Mouse (Mus musculus) monocyte, adult 2 months (primary cell): ENCODE measurements around the gene Spast.
"Not testable (repeated sequence)": the region's sequence is repeated elsewhere in the genome, so short reads cannot be mapped to it uniquely, and the experiment has no call there.

Experiments
- DNase-seq, 2 experiments: peaks; one replicate each; pipeline ENCODE4 v3.0.0; 2022; ENCODE audit warnings: low spot score in 2 of 2, low read depth in 1 of 2

The Spast gene

DNA sequence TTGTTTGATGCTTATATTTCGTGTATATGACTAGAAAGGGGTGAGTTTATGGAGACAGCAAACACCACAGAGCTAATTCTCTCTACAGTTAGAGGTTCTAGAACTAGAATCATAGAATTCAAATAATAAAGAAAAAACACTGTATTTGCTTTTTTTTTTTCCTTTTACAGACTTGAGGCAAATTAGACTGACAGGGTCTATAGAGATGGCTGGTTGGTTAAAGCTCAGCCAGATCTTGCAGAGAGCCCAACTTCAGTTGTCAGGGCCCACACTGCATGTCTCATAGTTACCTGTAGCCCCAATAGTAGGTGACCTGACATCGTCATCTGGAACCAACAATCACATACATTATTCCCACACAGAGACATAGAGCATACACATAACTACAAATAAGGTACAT is 14.9 kb upstream of the Spast start, which contains the start of gene Dpy30:
Gene Dpy30, minus strand, starts transcription at position 101 of the 400 bp plus-strand sequence.
- DNase-seq, result no peak

DNA sequence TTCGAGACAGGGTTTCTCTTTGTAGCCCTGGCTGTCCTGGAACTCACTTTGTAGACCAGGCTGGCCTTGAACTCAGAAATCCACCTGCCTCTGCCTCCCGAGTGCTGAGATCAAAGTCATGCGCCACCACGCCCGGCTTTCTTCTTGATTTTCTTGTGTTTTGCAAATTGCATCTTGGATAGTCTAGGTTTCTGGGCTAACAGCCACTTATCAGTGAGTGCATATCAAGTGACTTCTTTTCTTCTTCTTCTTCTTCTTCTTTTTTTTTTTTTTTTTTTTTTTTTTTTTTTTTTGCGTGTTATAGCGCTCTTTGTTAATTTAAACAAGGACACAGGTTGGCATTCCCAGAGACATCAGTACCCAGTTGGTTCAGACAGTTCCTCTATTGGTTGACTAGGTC is 11.6 kb upstream of the Spast start:
- not testable (repeated sequence) for DNase-seq

DNA sequence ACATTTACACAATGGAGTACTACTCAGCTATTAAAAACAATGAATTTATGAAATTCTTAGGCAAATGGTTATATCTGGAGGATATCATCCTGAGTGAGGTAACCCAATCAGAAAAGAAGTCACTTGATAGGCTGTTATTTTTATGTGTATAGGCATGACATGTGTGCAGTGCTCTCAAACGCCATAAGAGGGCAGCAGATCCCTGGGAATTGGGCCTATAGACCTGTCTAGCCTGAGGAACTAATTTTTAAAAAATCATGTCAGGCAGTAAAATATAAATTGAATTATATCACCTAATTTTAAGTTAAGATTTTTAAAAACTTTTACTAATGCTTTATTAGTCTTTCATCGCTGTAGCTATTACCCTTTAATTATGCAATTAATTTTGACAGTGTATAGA is 10.6 kb upstream of the Spast start:
- DNase-seq, result peak in 1 of 2 experiments; percentile 40

DNA sequence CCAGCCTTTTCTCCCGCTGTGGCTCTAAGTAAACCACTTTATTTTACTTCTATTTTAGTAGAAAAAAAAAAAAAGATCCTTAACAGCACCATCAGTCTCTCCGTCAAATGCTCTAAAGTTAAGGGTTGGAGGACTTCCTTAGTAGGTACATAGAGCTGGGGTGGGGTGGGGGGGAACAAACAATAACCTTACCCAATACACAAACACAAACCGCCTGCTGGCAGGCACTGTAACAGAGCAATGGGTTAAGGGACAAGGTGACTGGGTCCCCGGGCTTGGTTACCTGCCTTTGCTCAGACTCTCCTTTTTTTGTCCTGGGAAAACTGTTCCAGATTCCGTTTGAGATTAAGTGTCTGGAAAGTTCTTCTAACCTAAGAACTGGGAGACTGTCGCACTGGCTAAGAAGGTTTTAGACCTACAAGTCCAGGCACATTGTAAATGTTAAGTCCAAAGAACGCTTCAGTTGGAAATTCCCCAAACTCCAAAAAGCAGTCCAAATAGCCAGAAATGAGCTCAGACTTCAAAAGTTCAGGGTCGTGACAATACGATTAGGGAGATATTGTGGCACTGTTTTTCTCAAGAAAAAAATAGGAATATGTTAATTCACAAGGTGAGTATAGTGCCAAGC is 7.6 kb upstream of the Spast start:
- DNase-seq, result no peak

DNA sequence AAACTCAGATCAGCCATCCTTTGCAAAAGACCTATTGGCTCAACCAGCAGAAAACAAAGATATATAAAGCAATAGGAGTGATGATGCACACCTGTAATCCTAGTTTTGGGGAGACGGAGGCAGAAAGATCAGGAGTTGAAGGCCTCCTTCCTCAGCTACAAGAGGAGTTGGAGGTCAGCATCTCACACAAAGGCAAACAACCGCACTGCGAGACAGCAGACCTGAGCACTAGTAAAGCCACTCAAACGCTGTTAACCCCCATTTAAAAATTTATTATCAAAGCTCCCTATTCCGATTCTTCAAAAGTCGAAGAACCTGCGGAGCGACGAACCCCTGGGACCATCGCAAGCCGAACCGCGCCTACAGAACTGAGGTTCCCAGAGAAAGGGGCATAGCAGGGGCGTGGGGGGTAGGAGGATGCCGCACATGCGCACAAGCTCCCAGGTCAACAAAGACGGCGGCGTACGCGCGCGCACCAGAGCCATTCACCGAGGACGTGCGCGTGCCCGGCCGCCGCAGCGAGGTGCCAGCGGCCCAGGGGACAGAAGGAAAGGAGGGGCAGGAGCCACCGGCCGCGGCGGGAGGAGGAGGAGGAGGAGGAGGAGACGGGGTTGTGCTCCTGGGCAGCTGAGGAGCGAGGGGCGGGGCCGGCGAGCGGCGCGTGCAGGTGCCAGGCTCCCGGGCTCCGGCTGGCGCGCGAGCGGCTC is 409 bp upstream of the Spast start:
- DNase-seq, result peak; percentile 59 to 73

DNA sequence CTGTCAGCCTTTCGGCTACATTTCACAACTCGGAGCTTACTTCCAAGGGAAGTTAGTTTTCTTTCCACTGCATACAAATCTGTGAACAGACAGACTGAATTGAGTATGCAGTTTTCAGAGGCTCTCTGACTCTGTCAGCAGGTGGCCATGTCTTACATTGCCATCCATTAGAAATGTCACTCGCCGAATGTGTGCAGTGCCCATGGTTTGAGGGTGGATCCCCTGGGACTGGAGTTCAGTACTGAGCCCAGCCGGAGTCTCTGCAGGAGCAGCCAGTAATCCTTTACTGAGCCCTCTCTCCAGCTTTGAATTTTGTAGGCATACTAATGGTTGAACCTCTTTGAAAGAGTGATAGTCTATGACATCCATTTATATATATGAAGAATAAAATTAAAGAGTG is 2.4 kb downstream of the Spast start:
- DNase-seq, result no peak

DNA sequence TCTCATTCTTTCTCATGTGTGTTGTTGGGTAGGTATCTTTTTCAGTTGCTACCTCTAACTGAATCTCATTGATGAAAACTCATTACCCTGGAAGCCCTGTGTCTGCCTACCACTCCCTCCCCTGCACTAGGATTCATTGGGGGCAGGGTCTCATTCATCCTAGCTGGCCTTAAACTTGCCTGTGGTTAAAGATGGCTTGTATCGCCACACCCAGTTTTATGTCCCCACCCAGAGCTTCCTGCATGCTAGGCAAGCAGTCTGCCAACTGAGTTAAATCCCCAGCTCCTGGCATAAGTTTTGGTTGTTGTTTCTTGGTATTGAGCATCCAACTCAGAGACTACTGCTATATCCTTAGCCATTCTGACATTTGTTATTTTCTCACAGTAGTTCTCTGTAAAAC is 24.8 kb downstream of the Spast start:
- no peak for DNase-seq

DNA sequence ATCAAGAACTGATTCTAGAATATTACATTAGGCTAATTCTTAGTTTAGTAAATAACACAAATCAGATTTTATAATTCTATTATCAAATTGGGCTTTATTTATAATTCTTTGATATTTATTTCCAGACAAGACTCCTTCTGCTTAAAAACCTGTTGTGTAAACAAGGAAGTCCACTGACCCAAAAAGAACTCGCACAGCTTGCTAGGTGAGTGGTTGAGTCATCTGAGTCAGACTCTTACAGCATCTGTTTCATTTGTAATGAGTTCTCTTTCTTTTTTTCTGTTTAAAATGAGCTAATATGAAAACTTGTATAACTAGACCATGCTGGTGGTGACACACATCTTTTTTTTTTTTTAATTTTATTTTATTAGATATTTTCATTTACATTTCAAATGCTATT is 38.1 kb downstream of the Spast start:
- DNase-seq, result no peak

DNA sequence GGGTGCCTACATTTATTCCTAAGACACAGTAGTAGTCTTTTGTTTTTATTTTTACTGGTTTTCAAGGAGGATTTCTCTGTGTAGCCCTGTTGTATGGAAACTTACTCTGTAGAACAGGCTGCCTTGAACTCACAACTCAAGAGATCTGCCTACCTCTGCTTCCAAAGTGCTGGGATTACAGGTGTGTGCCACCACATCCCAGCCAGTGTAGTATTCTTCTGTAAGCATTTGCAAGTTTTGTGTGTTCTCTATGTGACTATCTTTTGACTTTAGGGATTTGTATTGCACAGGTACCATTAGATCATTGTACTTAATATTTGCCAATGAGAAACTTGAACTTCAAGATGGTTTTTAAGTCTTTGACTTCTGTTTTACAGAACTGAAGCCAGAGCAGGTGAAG is 47.9 kb downstream of the Spast start:
- no peak for DNase-seq

DNA sequence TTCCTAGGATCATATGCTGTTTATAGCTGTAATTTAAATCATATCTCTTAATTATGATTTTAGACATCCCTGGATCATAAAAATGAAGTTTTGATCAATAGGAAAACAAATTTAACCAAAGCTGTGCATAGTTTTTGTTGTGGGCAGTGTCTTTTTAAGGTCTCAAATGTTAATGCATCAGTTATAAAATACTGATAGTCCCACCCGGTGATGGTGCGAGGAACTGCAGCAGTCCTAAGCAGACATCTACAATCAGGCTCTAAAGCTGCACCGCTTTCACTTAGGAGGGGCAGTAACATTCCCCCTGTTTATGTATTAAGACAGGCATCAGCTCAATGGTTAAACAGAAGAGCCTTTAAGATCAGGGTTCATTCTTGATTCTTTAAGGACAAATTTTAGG is 51.1 kb downstream of the Spast start:
- no peak for DNase-seq

DNA sequence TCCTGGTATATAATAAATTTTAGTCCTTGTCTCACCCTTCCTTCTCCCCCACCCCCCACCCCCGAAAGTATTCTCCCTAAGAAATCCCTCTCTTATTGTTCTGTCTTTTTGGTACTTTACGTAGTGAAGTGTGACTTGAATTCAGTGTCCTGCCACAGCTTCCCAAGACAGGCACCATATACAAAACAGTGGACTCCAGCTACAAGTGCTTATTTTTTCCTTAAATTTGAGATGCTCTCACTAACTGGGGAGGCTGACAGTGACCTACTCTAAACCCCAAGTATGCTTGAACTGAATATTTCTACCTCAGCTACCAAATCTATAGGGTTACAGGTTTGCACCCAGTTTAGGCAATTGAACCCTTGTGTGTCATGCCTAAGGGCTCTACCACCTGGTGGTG is 55.6 kb downstream of the Spast start:
- no peak for DNase-seq

DNA sequence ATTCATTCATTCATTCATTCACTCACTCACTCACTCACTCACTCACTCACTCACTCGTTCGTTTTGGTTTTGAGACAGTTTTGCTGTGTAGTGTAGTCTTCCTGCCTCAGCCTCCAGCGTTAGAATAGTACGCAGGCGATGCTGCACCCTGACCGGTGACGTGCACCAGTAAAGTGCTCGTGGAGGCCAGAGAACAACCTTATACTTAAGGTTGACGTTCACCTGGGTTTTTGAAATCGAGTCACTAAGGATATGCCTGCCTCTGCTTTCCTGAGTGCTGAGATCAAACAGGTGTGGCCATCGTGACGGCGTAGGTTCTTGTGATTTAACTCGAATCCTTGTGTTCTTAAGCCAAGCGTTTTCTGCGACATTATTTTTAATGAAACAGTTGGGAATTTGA is 56.1 kb downstream of the Spast start:
- DNase-seq, result no peak

DNA sequence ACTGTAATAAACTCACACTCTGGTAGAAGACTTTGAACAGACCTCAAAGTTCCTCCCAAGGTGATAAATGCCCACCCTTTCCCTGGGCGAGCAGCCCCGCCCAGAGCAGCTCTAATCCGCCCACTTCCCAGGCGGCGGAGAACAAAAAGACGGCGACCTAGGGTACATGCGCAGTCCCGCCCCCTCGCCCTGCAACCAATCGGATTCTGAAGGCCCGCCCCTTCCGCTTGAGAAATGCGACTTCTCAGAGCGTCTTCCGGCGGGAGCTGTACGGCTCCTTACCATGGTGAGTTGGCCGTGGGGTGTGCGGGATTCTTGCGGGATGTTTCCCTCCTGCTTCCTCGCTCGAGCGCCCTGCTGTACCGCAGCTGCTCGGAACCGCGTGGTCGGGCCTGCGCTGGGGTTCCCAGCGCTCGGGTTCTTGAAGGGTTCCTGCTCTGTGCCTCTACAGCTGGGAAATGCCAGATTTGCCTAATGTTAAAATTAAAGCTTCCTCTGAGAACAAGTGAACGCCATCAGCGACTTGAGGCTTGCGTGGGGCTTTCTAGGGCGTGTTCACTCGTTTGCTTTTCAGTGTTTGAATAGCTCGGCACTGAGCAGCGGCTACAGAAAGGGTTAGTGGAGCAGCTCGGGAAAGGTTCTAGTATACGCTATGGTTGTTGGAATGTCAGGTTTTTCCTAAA is 56.7 kb downstream of the Spast start, which contains the start of gene Slc30a6:
Gene Slc30a6, plus strand, starts transcription at position 226 of the 683 bp plus-strand sequence.
- DNase-seq, result peak; percentile 80 to 90

DNA sequence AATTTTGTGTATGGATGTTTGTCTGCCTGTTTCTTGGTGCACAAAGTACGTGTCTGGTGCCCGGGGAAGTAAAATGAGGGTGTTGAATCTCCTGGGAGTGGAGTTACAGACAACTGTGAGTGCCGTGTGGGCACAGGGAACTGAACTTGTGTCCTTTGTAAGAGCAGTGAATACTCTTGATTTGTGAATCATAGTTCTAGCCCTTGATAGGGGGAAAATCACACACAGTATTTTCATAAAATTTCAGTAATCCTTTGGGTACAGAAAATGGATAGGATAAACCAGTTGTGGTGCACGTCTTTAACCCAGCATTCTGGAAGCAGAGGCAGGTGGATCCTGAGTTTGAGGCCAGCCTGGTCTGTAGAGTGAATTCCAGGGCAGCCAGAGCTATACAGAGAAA is 58.0 kb downstream of the Spast start:
- no peak for DNase-seq

DNA sequence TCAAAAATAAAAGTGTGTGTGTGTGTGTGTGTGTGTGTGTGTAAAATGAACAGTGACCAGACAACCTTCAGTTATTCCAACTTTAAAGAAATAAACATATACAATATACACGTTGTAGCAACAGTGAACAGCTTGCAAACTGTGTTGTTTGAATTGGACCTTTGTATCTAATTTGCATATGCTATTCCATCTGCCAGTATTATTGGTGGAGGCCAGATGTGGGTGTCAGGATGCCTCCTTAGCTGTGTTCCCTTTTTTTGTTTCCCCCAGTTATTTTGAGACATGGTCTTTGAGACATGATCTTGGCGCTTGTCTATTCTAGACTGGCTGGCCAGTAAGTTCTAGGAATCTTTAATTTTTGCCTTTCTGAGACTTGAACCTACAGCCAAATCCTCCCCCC is 58.4 kb downstream of the Spast start:
- DNase-seq, result no peak

DNA sequence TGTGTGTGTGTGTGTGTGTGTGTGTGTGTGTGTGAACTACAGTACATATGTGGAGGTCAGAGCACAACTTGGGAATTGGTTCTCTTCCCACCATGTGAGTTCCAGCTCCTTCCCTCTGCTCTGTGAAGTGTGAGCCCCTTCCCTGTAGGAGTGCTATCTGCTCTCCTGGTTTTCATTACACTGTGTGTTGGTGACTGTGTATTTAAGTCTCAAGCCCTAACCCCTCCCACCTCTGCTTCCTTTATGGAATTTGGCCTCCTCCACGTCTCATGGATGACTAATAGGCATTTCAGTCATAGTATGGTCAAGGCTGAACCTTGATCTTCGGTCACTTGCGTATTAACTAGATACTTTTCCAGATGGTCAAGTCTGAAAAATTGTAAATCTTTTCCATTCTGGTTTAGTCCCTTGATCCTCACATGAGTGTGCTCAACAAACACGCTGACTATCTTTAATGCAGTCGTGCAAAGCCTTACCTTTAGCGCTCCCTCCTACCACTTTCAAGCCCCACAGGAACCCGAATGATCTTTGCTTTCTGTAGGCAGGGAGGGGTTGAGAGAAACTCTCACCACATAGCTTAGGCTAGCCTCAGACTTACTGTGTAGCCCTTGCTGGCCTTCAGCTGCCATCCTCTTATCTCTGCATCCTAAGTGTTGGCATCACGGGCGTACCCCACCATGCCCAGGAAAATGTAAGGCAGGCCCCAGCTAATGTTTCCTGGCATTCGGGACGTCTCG is 63.9 kb downstream of the Spast start:
- DNase-seq, result no peak

DNA sequence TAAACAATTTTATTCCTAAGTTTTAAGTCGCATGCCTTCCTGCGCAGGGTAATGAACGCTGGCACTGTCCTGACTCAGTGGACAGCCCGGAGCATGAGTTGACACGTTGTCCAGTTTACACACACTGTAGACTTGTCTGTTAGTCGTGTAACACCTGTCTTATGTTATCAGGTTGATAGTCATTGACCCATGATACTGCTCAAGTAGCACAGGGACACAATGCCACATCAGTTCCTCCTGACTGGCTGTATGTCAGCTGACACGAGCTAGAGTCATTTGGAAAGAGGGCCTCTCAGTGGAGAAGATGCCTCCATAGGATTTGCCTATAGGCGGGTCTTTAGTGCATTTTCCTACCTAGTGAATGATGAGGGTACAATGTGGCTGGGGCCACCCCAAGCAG is 67.7 kb downstream of the Spast start:
- DNase-seq, result no peak

DNA sequence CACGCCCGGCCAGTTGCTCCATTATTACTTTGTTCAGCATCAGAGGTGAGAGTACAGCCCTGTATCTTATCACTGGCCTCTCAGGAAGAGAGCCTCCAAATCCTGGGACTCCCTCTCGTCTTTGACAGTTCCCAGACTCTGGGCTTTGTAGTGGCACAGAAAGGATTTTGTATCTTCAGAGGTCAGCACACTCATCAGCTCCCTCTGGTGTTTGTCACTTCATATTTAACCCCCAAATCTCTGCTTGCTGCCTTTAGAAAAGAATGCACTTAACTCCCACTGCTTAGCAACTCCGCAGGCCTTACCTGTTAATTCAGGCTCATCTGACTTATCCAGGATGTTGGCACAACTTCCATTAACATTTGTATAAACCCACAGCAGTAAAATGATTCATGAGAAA is 70.9 kb downstream of the Spast start:
- no peak for DNase-seq

DNA sequence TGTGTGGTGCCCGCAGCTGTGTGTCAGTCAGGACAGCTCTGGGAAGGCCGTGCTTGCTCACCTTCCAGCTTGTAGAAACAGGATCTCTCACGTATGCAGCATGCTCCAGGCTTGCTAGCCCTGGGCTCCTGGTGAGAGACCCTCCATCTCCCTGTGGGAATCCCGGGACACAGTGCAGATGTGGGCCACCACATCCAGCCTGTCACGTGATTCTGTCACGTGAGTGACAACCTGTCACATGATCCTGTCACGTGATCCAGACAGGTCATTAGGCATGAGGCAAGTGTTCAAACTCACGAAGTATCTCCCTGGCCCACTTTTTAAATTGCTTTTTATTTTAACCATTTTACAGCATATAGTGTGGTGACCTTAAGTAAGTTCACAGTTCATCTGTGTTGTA is 74.5 kb downstream of the Spast start:
- DNase-seq, result no peak

DNA sequence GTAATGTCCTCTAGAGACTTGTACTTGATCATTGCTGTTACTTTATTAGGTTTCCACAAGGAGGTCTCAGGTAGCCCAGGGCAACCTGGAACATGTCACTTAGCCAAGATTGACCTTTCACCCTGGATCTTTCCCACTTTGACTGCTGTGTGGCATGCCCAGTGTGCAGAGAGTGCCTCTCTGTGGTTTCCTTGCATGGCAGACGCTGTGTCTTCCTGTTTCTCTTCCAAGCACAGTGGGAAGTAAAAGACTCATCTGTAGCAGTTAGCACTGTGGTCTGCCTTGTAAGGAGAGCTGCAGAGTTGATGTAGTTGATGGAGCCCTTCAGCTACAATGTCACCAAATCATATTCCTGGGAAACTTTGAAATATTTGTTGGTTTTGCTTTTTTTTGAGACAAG is 75.9 kb downstream of the Spast start:
- no peak for DNase-seq

DNA sequence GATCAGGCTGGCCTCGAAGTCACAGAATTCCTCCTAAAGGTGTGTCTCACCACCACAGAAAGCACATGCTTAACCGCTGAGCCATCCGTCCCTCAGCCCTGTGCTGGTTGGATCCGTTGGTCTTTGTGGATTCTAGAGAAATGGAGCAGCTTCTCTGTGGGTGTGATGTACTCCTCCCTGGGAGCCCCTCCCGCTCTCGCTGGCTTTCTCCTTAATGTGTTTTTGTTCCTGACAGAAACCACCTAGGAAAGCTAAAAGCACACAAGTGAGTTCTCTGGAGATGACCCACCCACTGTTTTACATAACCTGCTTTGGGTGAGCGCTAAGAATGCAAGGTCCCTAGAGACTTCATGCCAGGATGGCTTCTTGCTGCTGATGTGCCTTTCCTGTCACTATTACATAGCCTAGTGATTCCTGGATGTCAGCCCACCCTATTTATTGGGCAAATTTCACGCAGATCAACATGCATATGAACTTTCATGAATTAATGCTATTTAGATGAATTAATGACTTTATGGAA is 78.1 kb downstream of the Spast start:
- no peak for DNase-seq
